Mouse (Mus musculus): ENCODE measurements around the gene Adamtsl3. TPM values are rescaled to one million over a fixed set of nuclear protein-coding genes. Genes with fewer than 3 reads are reported as not detected.

Adamtsl3 gene
- total and polyA plus RNA-seq, 2 experiments from 2014 or later: 1.2 to 4.2 TPM

GRCm38 (mm10) chr7:82531376-82531775, 195.9 kb downstream of the Adamtsl3 start:
- no peak overlapping the region for H3K4me2 ChIP-seq (ENCODE audit: low read depth, low read length, poor library complexity, severe bottlenecking)
- whole genome bisulfite sequencing: 87% methylated on average over 7 of the region's 7 CpGs
- no peaks in the 10 kb centered on the region for H3K9me3 ChIP-seq (ENCODE audit: low read length)
- no peaks in the 10 kb centered on the region for H3K27me3 ChIP-seq (ENCODE audit: insufficient read depth, low read length)
- no peak overlapping the region for H3K4me3 ChIP-seq (ENCODE audit: low read depth, low read length)
- H3K27ac ChIP-seq (ENCODE audit: low read depth, low read length): no peak overlapping the region
- H3K9ac ChIP-seq (replicated peaks; ENCODE audit: low read length, poor library complexity, severe bottlenecking): no peak overlapping the region
- DNase-seq (ENCODE audit: low spot score): peak; percentile 18
- H3K4me1 ChIP-seq (ENCODE audit: insufficient read depth, low read length): no peaks in the 10 kb centered on the region
- TF ChIP-seq CTCF (IDR thresholded peaks at IDR 0.05): no peak
- no peak for ATAC-seq (ENCODE audit: low FRiP score)
- H3K36me3 ChIP-seq (ENCODE audit: insufficient read depth, low read length): no peaks in the 10 kb centered on the region

GRCm38 (mm10) chr7:82533188-82533587, 197.7 kb downstream of the Adamtsl3 start:
- Histone ChIP-seq H3K4me3 (ENCODE audit: low read depth, low read length) (no peak overlapping the region), H3K9ac (replicated peaks; ENCODE audit: low read length, poor library complexity, severe bottlenecking) (no peak overlapping the region), H3K27me3 (ENCODE audit: insufficient read depth, low read length) (no peaks in the 10 kb centered on the region), H3K27ac (ENCODE audit: low read depth, low read length) (no peak overlapping the region), H3K9me3 (ENCODE audit: low read length) (no peaks in the 10 kb centered on the region), H3K36me3 (ENCODE audit: insufficient read depth, low read length) (no peaks in the 10 kb centered on the region), H3K4me1 (ENCODE audit: insufficient read depth, low read length) (no peaks in the 10 kb centered on the region), H3K4me2 (ENCODE audit: low read depth, low read length, poor library complexity, severe bottlenecking) (no peak overlapping the region)
- WGBS: 75% methylated on average over 4 of the region's 4 CpGs
- TF ChIP-seq CTCF (IDR thresholded peaks at IDR 0.05): peak; percentile 27; the same call in 1 of the 2 replicates
- DNase-seq (ENCODE audit: low spot score) (no peak), ATAC-seq (ENCODE audit: low FRiP score) (no peak)

DNA sequence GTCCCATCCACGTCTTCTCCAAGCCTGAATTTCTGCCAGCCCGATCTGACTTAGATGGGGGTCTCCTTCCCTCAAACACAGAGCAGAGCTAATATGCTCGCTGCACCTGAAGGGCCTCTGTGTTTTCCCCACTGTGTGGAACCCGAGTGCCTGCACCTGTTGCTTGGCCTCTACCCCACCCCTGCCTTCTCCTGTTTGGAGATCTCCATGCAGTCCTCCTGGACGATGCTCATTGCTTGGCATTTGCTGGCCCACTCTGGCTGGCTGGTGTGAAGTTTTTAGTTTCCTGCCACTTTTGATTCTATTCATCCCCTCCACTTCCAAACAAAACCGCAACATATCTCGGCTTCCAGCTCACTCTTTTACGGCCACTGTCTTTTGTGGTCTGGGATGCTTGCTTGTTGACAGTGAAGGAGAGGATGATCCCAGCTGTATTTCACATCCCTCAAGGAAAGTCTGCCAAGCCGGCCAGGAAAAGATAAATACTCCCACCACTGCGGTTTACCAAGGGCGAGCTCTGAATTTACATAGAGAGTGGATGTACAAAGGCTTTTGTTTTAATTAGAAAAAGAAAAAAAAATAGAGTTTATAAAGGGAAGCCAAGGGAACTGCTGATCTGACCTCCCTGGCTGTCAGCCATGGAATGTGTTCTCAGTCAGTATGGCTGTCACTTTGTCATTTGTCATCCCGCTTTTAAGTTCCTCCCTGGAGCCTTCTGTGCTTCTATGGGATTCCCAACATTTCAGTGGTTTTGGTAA, 198.4 kb downstream of the Adamtsl3 start:
- H3K9me3 ChIP-seq (ENCODE audit: low read length): no peaks in the 10 kb centered on the region
- no peak for TF ChIP-seq CTCF (IDR thresholded peaks at IDR 0.05)
- H3K4me1 ChIP-seq (ENCODE audit: insufficient read depth, low read length): no peaks in the 10 kb centered on the region
- H3K27ac ChIP-seq (ENCODE audit: low read depth, low read length): no peak overlapping the region
- H3K4me3 ChIP-seq (ENCODE audit: low read depth, low read length): no peak overlapping the region
- H3K27me3 ChIP-seq (ENCODE audit: insufficient read depth, low read length): no peaks in the 10 kb centered on the region
- WGBS: 66% methylated on average over 12 of the region's 12 CpGs
- peak; percentile 40 for DNase-seq (ENCODE audit: low spot score)
- no peak overlapping the region for H3K9ac ChIP-seq (replicated peaks; ENCODE audit: low read length, poor library complexity, severe bottlenecking)
- no peak overlapping the region for H3K4me2 ChIP-seq (ENCODE audit: low read depth, low read length, poor library complexity, severe bottlenecking)
- ATAC-seq (ENCODE audit: low FRiP score): no peak
- H3K36me3 ChIP-seq (ENCODE audit: insufficient read depth, low read length): no peaks in the 10 kb centered on the region

GRCm38 (mm10) chr7:82544390-82544919, 209.0 kb downstream of the Adamtsl3 start:
- Histone ChIP-seq H3K9ac (replicated peaks; ENCODE audit: low read length, poor library complexity, severe bottlenecking) (no peak overlapping the region), H3K27ac (ENCODE audit: low read depth, low read length) (no peak overlapping the region), H3K4me3 (ENCODE audit: low read depth, low read length) (no peak overlapping the region), H3K27me3 (ENCODE audit: insufficient read depth, low read length) (no peaks in the 10 kb centered on the region), H3K36me3 (ENCODE audit: insufficient read depth, low read length) (no peaks in the 10 kb centered on the region), H3K9me3 (ENCODE audit: low read length) (no peaks in the 10 kb centered on the region), H3K4me2 (ENCODE audit: low read depth, low read length, poor library complexity, severe bottlenecking) (no peak overlapping the region), H3K4me1 (ENCODE audit: insufficient read depth, low read length) (no peaks in the 10 kb centered on the region)
- DNase-seq (ENCODE audit: low spot score): peak; percentile 42
- WGBS: 58% methylated on average over 6 of the region's 6 CpGs
- ATAC-seq (ENCODE audit: low FRiP score): no peak
- no peak for TF ChIP-seq CTCF (IDR thresholded peaks at IDR 0.05)

DNA sequence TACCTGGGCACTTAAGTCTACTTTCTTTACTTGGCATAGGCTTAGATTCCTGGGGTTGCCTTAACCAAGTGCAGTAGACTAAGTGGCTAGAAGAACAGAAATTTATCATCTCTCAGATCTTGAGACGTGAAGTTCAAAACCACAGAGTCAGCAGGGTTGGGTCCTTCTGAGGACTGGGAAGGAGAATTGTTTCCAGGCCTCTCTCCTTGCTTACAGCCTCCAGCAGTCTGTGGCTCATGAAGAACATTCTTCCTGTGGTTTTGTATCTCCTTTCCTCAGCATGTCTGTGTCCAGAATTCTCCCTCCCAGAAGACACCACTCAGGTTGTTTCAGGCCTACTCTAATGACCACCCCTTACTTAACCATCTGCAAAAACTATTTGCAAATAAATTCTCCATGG, 216.5 kb downstream of the Adamtsl3 start:
- Histone ChIP-seq H3K9me3 (ENCODE audit: low read length) (no peaks in the 10 kb centered on the region), H3K9ac (replicated peaks; ENCODE audit: low read length, poor library complexity, severe bottlenecking) (no peak overlapping the region), H3K36me3 (ENCODE audit: insufficient read depth, low read length) (no peaks in the 10 kb centered on the region), H3K4me2 (ENCODE audit: low read depth, low read length, poor library complexity, severe bottlenecking) (no peak overlapping the region), H3K4me3 (ENCODE audit: low read depth, low read length) (no peak overlapping the region), H3K27me3 (ENCODE audit: insufficient read depth, low read length) (no peaks in the 10 kb centered on the region), H3K27ac (ENCODE audit: low read depth, low read length) (no peak overlapping the region), H3K4me1 (ENCODE audit: insufficient read depth, low read length) (no peaks in the 10 kb centered on the region)
- no peak for TF ChIP-seq CTCF (IDR thresholded peaks at IDR 0.05)
- WGBS: 92% methylated on average over 1 of the region's 1 CpGs
- DNase-seq (ENCODE audit: low spot score): no peak
- ATAC-seq (ENCODE audit: low FRiP score): no peak

DNA sequence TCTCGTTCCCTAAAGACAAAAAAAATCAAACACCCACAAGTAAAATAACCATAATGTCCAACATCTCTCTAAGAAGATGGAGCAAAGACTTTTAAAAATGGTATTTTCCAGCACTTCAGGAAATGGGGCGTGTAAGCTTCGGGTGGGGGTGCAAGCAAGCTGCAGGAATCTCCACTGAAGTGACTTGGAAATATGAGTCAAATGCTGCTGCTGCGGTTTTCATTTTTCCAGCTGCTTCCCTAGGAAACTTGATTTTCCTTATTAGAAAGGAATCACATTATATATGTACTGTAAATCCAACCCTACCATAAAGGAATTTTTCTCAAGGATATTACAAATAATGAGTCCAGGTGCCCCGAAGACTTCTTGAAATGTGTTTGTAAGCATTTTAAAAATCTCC, 220.3 kb downstream of the Adamtsl3 start:
- Histone ChIP-seq H3K4me1 (ENCODE audit: insufficient read depth, low read length) (no peaks in the 10 kb centered on the region), H3K4me3 (ENCODE audit: low read depth, low read length) (no peak overlapping the region), H3K4me2 (ENCODE audit: low read depth, low read length, poor library complexity, severe bottlenecking) (no peak overlapping the region), H3K27ac (ENCODE audit: low read depth, low read length) (no peak overlapping the region), H3K36me3 (ENCODE audit: insufficient read depth, low read length) (no peaks in the 10 kb centered on the region), H3K9ac (replicated peaks; ENCODE audit: low read length, poor library complexity, severe bottlenecking) (no peak overlapping the region), H3K27me3 (ENCODE audit: insufficient read depth, low read length) (no peaks in the 10 kb centered on the region), H3K9me3 (ENCODE audit: low read length) (no peaks in the 10 kb centered on the region)
- ATAC-seq (ENCODE audit: low FRiP score) (no peak), DNase-seq (ENCODE audit: low spot score) (no peak)
- 85% methylated on average over 5 of the region's 5 CpGs for WGBS
- TF ChIP-seq CTCF (IDR thresholded peaks at IDR 0.05): no peak
